Mouse (Mus musculus) layer of hippocampus, adult 9-10 months (tissue): ENCODE measurements around the gene Gm17268.

Experiments
- DNase-seq: peaks from one replicate; pipeline ENCODE4 v3.0.0; 2022; ENCODE audit warnings: low spot score

Gene Gm17268

GRCm38 (mm10) chr11:82032136-82032535 is 6.2 kb downstream of the Gm17268 start:
- no peak for DNase-seq

GRCm38 (mm10) chr11:82030171-82030570 is 8.2 kb downstream of the Gm17268 start:
- no peak for DNase-seq

GRCm38 (mm10) chr11:82023769-82024168 is 14.6 kb downstream of the Gm17268 start:
- no peak for DNase-seq

- DNase-seq, result no peak
Measured at GRCm38 (mm10) chr11:82022504-82023056, 15.8 kb downstream of the Gm17268 start.

- no peak for DNase-seq
Measured at GRCm38 (mm10) chr11:82021406-82021805, 17.0 kb downstream of the Gm17268 start.

- DNase-seq, result no peak
Measured at GRCm38 (mm10) chr11:82019793-82020192, 18.6 kb downstream of the Gm17268 start.

- no peak for DNase-seq
Measured at GRCm38 (mm10) chr11:82019389-82019788, 19.0 kb downstream of the Gm17268 start.

GRCm38 (mm10) chr11:82016181-82016780 is 22.1 kb downstream of the Gm17268 start:
- DNase-seq, result no peak

GRCm38 (mm10) chr11:82015066-82015465 is 23.3 kb downstream of the Gm17268 start:
- DNase-seq, result no peak

GRCm38 (mm10) chr11:82013756-82014155 is 24.6 kb downstream of the Gm17268 start:
- DNase-seq, result no peak

GRCm38 (mm10) chr11:82011411-82012193 is 26.8 kb downstream of the Gm17268 start:
- no peak for DNase-seq

GRCm38 (mm10) chr11:82010115-82010514 is 28.2 kb downstream of the Gm17268 start:
- DNase-seq, result no peak

- no peak for DNase-seq
Measured at GRCm38 (mm10) chr11:82006796-82007423, 31.5 kb downstream of the Gm17268 start.

- DNase-seq, result no peak
Measured at GRCm38 (mm10) chr11:82004810-82005209, 33.6 kb downstream of the Gm17268 start.

GRCm38 (mm10) chr11:82000581-82000980 is 37.8 kb downstream of the Gm17268 start:
- no peak for DNase-seq

- DNase-seq, result no peak
Measured at GRCm38 (mm10) chr11:81999469-81999868, 38.9 kb downstream of the Gm17268 start.

GRCm38 (mm10) chr11:81998646-81999045 is 39.7 kb downstream of the Gm17268 start:
- no peak for DNase-seq

GRCm38 (mm10) chr11:81997085-81997484 is 41.3 kb downstream of the Gm17268 start:
- no peak for DNase-seq

GRCm38 (mm10) chr11:81996172-81996841 is 42.1 kb downstream of the Gm17268 start:
- peak; percentile 87 for DNase-seq

GRCm38 (mm10) chr11:81983146-81983545 is 55.2 kb downstream of the Gm17268 start:
- DNase-seq, result peak; percentile 48

GRCm38 (mm10) chr11:81982191-81982590 is 56.2 kb downstream of the Gm17268 start:
- DNase-seq, result no peak
